Mouse (Mus musculus) small intestine, adult 2 months (tissue): ENCODE results near the gene Fggy.

ENCODE experiments used
- CTCF ChIP-seq: fragments of 200-500 bp; IDR thresholded peaks from 2 replicates; pipeline ENCODE4 v1.5.1; 2012; ENCODE audit warnings: low read depth, mild to moderate bottlenecking, control low read depth, inconsistent platforms, low read length, moderate library complexity, mixed read lengths; ENCODE audit not compliant: insufficient replicate concordance, insufficient read length; ENCODE audit errors: extremely low read depth
- POLR2A ChIP-seq: fragments of 200-500 bp; IDR thresholded peaks from 2 replicates; pipeline ENCODE4 v1.6.1; 2012; ENCODE audit warnings: low read depth, mild to moderate bottlenecking, control low read depth, inconsistent platforms, low read length, moderate library complexity

DNA sequence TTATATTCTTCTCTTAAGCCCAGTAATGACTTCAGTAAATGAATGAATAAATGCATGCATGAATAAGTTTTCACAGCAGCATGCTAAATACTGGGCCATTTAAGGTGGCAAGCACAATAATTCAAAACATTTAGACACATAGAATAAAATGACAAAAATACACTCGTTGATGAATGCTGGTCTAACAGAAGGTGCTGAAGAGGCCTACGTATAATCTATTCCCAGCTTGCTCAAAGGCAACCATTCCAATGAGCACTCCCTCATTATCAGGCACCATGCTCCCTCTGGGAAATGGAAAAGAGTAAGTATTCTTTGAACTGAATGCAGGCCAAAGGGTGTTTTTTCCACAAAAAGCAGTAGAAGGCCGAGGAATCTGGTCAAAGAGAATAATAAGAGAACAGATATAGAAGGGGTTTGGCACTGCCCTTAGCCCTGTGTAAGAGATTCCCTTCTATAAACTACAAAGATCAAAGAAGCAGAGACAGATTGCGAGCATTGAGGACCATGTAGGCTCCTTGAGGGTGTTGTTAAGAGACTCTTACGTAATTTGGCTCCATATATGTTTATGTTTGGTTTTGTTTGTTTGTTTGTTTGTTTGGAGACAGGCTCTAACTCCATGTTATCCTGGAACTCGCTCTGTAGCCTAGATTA is 195.4 kb downstream of the Fggy start:
- TF ChIP-seq POLR2A = no peak
- TF ChIP-seq CTCF = no peak
